Mouse (Mus musculus) thymus, adult 2 months (tissue): ENCODE data around the gene Krtap19-1. TPM values are rescaled to one million over a fixed set of nuclear protein-coding genes. Genes with fewer than 3 reads are reported as not detected.

Experiments used
- DNase-seq: peaks from one replicate; pipeline ENCODE4 v3.0.0; 2021
- H3K27ac ChIP-seq: fragments of 200-500 bp; 2 replicates; pipeline ENCODE4 v1.5.1; 2012; ENCODE audit warnings: low read length, control low read depth; ENCODE audit not compliant: control insufficient read depth, insufficient read depth
- H3K27me3 ChIP-seq: fragments of 200-500 bp; 2 replicates; pipeline ENCODE4 v1.6.1; 2012; ENCODE audit warnings: mild to moderate bottlenecking, low read length, moderate library complexity, mixed read lengths; ENCODE audit not compliant: control insufficient read depth, insufficient read depth
- H3K36me3 ChIP-seq: fragments of 200-500 bp; 2 replicates; pipeline ENCODE4 v1.6.1; 2012; ENCODE audit warnings: mild to moderate bottlenecking, low read length, moderate library complexity; ENCODE audit not compliant: control insufficient read depth, insufficient read depth
- H3K4me1 ChIP-seq: fragments of 200-500 bp; replicated peaks from 2 replicates; pipeline ENCODE4 v1.6.1; 2012; ENCODE audit warnings: low read length; ENCODE audit not compliant: control insufficient read depth, insufficient read depth
- H3K4me3 ChIP-seq: fragments of 200-500 bp; 2 replicates; pipeline ENCODE4 v1.5.1; 2012; ENCODE audit warnings: mild to moderate bottlenecking, low read length, control low read depth, moderate library complexity; ENCODE audit not compliant: control insufficient read depth, insufficient read depth
- CTCF ChIP-seq: fragments of 200-500 bp; IDR thresholded peaks from 2 replicates; pipeline ENCODE4 v1.5.1; 2012; ENCODE audit warnings: mild to moderate bottlenecking, control low read depth, low read length, moderate library complexity, borderline replicate concordance; ENCODE audit not compliant: control insufficient read depth, poor library complexity, insufficient read depth; ENCODE audit errors: extremely low read depth
- POLR2A ChIP-seq: fragments of 200-500 bp; IDR thresholded peaks from 2 replicates; pipeline ENCODE4 v1.6.1; 2012; ENCODE audit warnings: mild to moderate bottlenecking, low read length, control low read depth, moderate library complexity; ENCODE audit not compliant: control insufficient read depth, poor library complexity, insufficient read depth; ENCODE audit errors: extremely low read depth
- WGBS: fragments of 180-500 bp; shearing (Covaris S2); methylation state at CpG from one replicate; pipeline ENCODE4 v1.1.7; 2018; 5-methylcytosine and 5-hydroxymethylcytosine counted together
- polyA plus RNA-seq: library from polyadenylated mRNA; depleted of rRNA; stranded (reverse); fragments of >200 nt; gene quantifications from 2 replicates; pipeline ENCODE4 v1.2.3, GENCODE M21; 2012; rRNA removed

The Krtap19-1 gene
- polyA plus RNA-seq, 1 experiment: not detected

DNA sequence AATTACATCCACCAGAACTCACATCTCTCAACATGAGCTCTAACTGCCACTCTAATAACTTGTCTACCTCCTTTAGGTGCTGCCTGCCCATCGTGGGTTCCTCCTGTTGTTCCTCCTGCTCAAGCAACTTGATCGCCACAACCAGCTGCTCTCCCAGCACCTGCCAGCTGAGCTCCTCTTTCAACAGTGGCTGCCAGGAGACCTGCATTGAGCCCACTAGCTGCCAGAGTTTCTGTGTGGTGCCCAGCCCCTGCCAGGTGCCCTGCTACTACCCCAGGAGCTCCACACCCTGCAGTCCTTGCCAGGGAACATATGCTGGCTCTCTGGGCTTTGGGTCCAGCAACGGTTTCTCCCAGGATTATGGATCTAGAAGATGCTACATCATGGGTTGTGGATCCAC is 49.1 kb downstream of the Krtap19-1 start, which contains the start of gene Krtap15:
TSS of gene Krtap15 (plus strand) at position 150 of the 400 bp plus-strand sequence.
- WGBS: 78% methylated on average over 3 of the region's 3 CpGs
- no peak for DNase-seq
- Histone ChIP-seq H3K4me3 (no peak within 1 kb of the TSS), H3K27me3 (no peaks in the 10 kb centered on the region), H3K4me1 (no peaks in the 10 kb centered on the region), H3K27ac (no peak within 1 kb of the TSS), H3K36me3 (no peaks in the 10 kb centered on the region)
- no peak for TF ChIP-seq POLR2A
- TF ChIP-seq CTCF: no peak

Other genes with a start within 250 kb of the Krtap19-1 start
- 0.31 TPM in 1 of 2 replicates, not detected in the other for gene 2310079G19Rik, start 241.7 kb downstream of the Krtap19-1 start, polyA plus RNA-seq
- gene Krtap26-1, start 221.6 kb downstream of the Krtap19-1 start, polyA plus RNA-seq: not detected in 2 replicates
- not detected in 2 replicates for gene Krtap27-1, start 197.7 kb downstream of the Krtap19-1 start, polyA plus RNA-seq
- not detected in 2 replicates for gene 2310061N02Rik, start 161.4 kb downstream of the Krtap19-1 start, polyA plus RNA-seq
- gene Krtap13-1, start 140.5 kb downstream of the Krtap19-1 start, polyA plus RNA-seq: not detected in 2 replicates
- not detected in 2 replicates for gene Krtap13, start 117.8 kb downstream of the Krtap19-1 start, polyA plus RNA-seq
- gene 2310034C09Rik, start 110.6 kb downstream of the Krtap19-1 start, polyA plus RNA-seq: not detected in 2 replicates
- not detected in 2 replicates for gene 2310057N15Rik, start 95.2 kb downstream of the Krtap19-1 start, polyA plus RNA-seq
- not detected in 2 replicates for gene Gm5965, start 91.5 kb downstream of the Krtap19-1 start, polyA plus RNA-seq
- gene Gm20741, start 57.2 kb downstream of the Krtap19-1 start, polyA plus RNA-seq: not detected in 2 replicates
- gene Krtap15, start 49.2 kb downstream of the Krtap19-1 start, polyA plus RNA-seq: not detected in 2 replicates
- gene Krtap14, start 43.3 kb downstream of the Krtap19-1 start, polyA plus RNA-seq: not detected in 2 replicates
- gene Krtap19-2, start 4.9 kb upstream of the Krtap19-1 start, polyA plus RNA-seq: not detected in 2 replicates
- gene Krtap19-3, start 8.6 kb upstream of the Krtap19-1 start, polyA plus RNA-seq: not detected in 2 replicates
- gene Krtap19-4, start 15.7 kb upstream of the Krtap19-1 start, polyA plus RNA-seq: not detected in 2 replicates
- not detected in 2 replicates for gene Krtap19-5, start 27.0 kb upstream of the Krtap19-1 start, polyA plus RNA-seq
- not detected in 2 replicates for gene Krtap19-9b, start 62.9 kb upstream of the Krtap19-1 start, polyA plus RNA-seq
- gene Krtap16-3, start 93.5 kb upstream of the Krtap19-1 start, polyA plus RNA-seq: not detected in 2 replicates
- not detected in 2 replicates for gene Krtap22-2, start 141.3 kb upstream of the Krtap19-1 start, polyA plus RNA-seq
- gene Gm10229, start 145.9 kb upstream of the Krtap19-1 start, polyA plus RNA-seq: not detected in 2 replicates
- gene Krtap6-1, start 162.3 kb upstream of the Krtap19-1 start, polyA plus RNA-seq: not detected in 2 replicates
- gene Gm10228, start 172.1 kb upstream of the Krtap19-1 start, polyA plus RNA-seq: not detected in 2 replicates
- not detected in 2 replicates for gene Krtap6-5, start 178.5 kb upstream of the Krtap19-1 start, polyA plus RNA-seq
- not detected in 2 replicates for gene 1110025L11Rik, start 194.6 kb upstream of the Krtap19-1 start, polyA plus RNA-seq
- gene Krtap6-3, start 214.6 kb upstream of the Krtap19-1 start, polyA plus RNA-seq: not detected in 2 replicates